Mouse (Mus musculus) bone marrow, adult 2 months (tissue): Measurements from ENCODE around the gene Pde4a. TPM values are rescaled to one million over a fixed set of nuclear protein-coding genes. Genes with fewer than 3 reads are reported as not detected.
A peak's percentile ranks its signal among the peaks of the same experiment; 100 is the strongest.
"Not testable (repeated sequence)": the region's sequence is repeated elsewhere in the genome, so short reads cannot be mapped to it uniquely, and the experiment has no call there.

Experiments used
- H3K27ac ChIP-seq: fragments of 200-500 bp; 2 replicates; pipeline ENCODE4 v1.5.1; 2012; ENCODE audit warnings: low read depth, mild to moderate bottlenecking, control low read depth, inconsistent platforms, low read length; ENCODE audit not compliant: control insufficient read depth, poor library complexity, insufficient read depth
- H3K4me1 ChIP-seq: fragments of 200-500 bp; 2 replicates; pipeline ENCODE4 v1.6.1; 2011; ENCODE audit warnings: low read length; ENCODE audit not compliant: control insufficient read depth, insufficient read depth
- H3K4me3 ChIP-seq: fragments of 200-500 bp; replicated peaks from 2 replicates; pipeline ENCODE3; 2011; ENCODE audit warnings: mild to moderate bottlenecking, low read depth, low read length, control low read depth; ENCODE audit not compliant: control insufficient read depth
- CTCF ChIP-seq: fragments of 200-500 bp; IDR thresholded peaks from 2 replicates; pipeline ENCODE4 v1.5.1; 2011; ENCODE audit warnings: low read length, control low read depth; ENCODE audit not compliant: control insufficient read depth, insufficient read depth
- POLR2A ChIP-seq: fragments of 200-500 bp; IDR thresholded peaks from 2 replicates; pipeline ENCODE4 v1.6.1; 2011; ENCODE audit warnings: low read depth, mild to moderate bottlenecking, control low read depth, low read length, borderline replicate concordance; ENCODE audit not compliant: control insufficient read depth
- WGBS: fragments of 180-500 bp; shearing (Covaris S2); methylation state at CpG from one replicate; pipeline ENCODE4 v1.1.7; 2018; 5-methylcytosine and 5-hydroxymethylcytosine counted together
- polyA plus RNA-seq: library from polyadenylated mRNA; stranded (reverse); fragments of >200 nt; gene quantifications from 2 replicates; pipeline ENCODE4 v1.2.4, GENCODE M21; 2011; ENCODE audit warnings: low replicate concordance; ENCODE audit not compliant: missing spikeins, insufficient read depth, insufficient read length

Pde4a gene
- polyA plus RNA-seq, 1 experiment: 7.9 TPM

GRCm38 (mm10) chr9:21211624-21212023 lies 46.1 kb downstream of the Pde4a start:
- H3K4me3 ChIP-seq: no peak overlapping the region
- WGBS: 89% methylated on average over 7 of the region's 7 CpGs
- no peak for TF ChIP-seq CTCF
- TF ChIP-seq POLR2A: no peak
- no peaks in the 10 kb centered on the region for H3K4me1 ChIP-seq
- H3K27ac ChIP-seq: no peak overlapping the region

GRCm38 (mm10) chr9:21213617-21214190 lies 48.2 kb downstream of the Pde4a start:
- Histone ChIP-seq H3K4me1 (no peaks in the 10 kb centered on the region), H3K27ac (no peak overlapping the region), H3K4me3 (no peak overlapping the region)
- 60% methylated on average over 7 of the region's 7 CpGs for WGBS
- peak; percentile 60; the same call in 1 of the 2 replicates for TF ChIP-seq CTCF
- TF ChIP-seq POLR2A: no peak

GRCm38 (mm10) chr9:21216050-21216841 lies 50.7 kb downstream of the Pde4a start:
- H3K27ac ChIP-seq: no peak overlapping the region
- TF ChIP-seq CTCF: no peak
- TF ChIP-seq POLR2A: no peak
- no peaks in the 10 kb centered on the region for H3K4me1 ChIP-seq
- 81% methylated on average over 25 of the region's 25 CpGs for WGBS
- H3K4me3 ChIP-seq: no peak overlapping the region

GRCm38 (mm10) chr9:21219820-21220219 lies 54.3 kb downstream of the Pde4a start:
- H3K4me3 ChIP-seq: no peak overlapping the region
- no peak overlapping the region for H3K27ac ChIP-seq
- 45% methylated on average over 3 of the region's 3 CpGs for WGBS
- no peaks in the 10 kb centered on the region; the same call in 1 of the 2 replicates for H3K4me1 ChIP-seq
- TF ChIP-seq POLR2A: no peak
- no peak for TF ChIP-seq CTCF

GRCm38 (mm10) chr9:21220490-21221382 lies 55.2 kb downstream of the Pde4a start:
- Histone ChIP-seq H3K4me3 (peak overlapping the region; percentile 71), H3K27ac (peak overlapping the region; percentile 80), H3K4me1 (peaks cover 2% of the 10 kb centered on the region; the same call in 1 of the 2 replicates)
- WGBS: 2% methylated on average over 21 of the region's 21 CpGs
- peak; percentile 94 for TF ChIP-seq CTCF
- no peak for TF ChIP-seq POLR2A

- Histone ChIP-seq H3K27ac (no peak overlapping the region), H3K4me1 (peaks cover 2% of the 10 kb centered on the region; the same call in 1 of the 2 replicates), H3K4me3 (no peak overlapping the region)
- WGBS: 10% methylated on average over 7 of the region's 7 CpGs
- TF ChIP-seq CTCF (peak; percentile 44; the same call in 1 of the 2 replicates), POLR2A (no peak)
Observed at GRCm38 (mm10) chr9:21221383-21221929, 55.9 kb downstream of the Pde4a start.

- not testable (repeated sequence) for H3K4me3 ChIP-seq, H3K27ac ChIP-seq, H3K4me1 ChIP-seq
- WGBS: 83% methylated on average over 2 of the region's 2 CpGs
Observed at GRCm38 (mm10) chr9:21223490-21223889, 58.0 kb downstream of the Pde4a start.

- WGBS: 92% methylated on average over 6 of the region's 6 CpGs
- Histone ChIP-seq H3K27ac (no peak overlapping the region), H3K4me3 (no peak overlapping the region), H3K4me1 (peaks cover 2% of the 10 kb centered on the region; the same call in 1 of the 2 replicates)
- no peak for TF ChIP-seq CTCF
- no peak for TF ChIP-seq POLR2A
Observed at GRCm38 (mm10) chr9:21223906-21224305, 58.4 kb downstream of the Pde4a start.
